Mouse (Mus musculus) myocyte (in vitro differentiated cells): ENCODE measurements around the gene Xpa. TPM values are rescaled to one million over a fixed set of nuclear protein-coding genes. Genes with fewer than 3 reads are reported as not detected.
A peak's percentile ranks its signal among the peaks of the same experiment; 100 is the strongest.

Experiments used
- H3K27me3 ChIP-seq: one replicate; pipeline ENCODE4 v1.6.1; 2011; ENCODE audit not compliant: control insufficient read depth, insufficient read depth, insufficient read length
- H3K36me3 ChIP-seq: one replicate; pipeline ENCODE4 v1.6.1; 2011; ENCODE audit not compliant: control insufficient read depth, insufficient read depth
- H3K4me2 ChIP-seq: one replicate; pipeline ENCODE4 v1.6.1; 2011; ENCODE audit warnings: low read depth, control low read depth
- H3K4me3 ChIP-seq: one replicate; pipeline ENCODE4 v1.5.1; 2011; ENCODE audit warnings: mild to moderate bottlenecking, control low read depth, moderate library complexity
- H3K79me2 ChIP-seq: one replicate; pipeline ENCODE4 v1.6.1; 2011; ENCODE audit not compliant: control insufficient read depth, insufficient read depth
- H3ac ChIP-seq: one replicate; pipeline ENCODE4 v1.6.1; 2011; ENCODE audit not compliant: control insufficient read depth, insufficient read length
- CEBPB ChIP-seq: IDR thresholded peaks from 2 replicates; pipeline ENCODE4 v1.6.1; 2011; ENCODE audit warnings: mild to moderate bottlenecking, moderate library complexity; ENCODE audit not compliant: poor library complexity, insufficient read depth, severe bottlenecking
- E2F4 ChIP-seq: IDR thresholded peaks from one replicate; pipeline ENCODE4 v1.6.1; 2011; ENCODE audit warnings: mild to moderate bottlenecking, control low read depth, moderate library complexity; ENCODE audit not compliant: insufficient read depth
- MAX ChIP-seq: IDR thresholded peaks from one replicate; pipeline ENCODE4 v1.6.1; 2011; ENCODE audit warnings: low read depth, mild to moderate bottlenecking, control low read depth
- MYOD1 ChIP-seq, 3 experiments: IDR thresholded peaks; one replicate each; pipeline ENCODE4 v1.6.1; 2011; ENCODE audit warnings: control low read depth in 2 of 3, low read depth in 2 of 3, mild to moderate bottlenecking in 2 of 3, moderate library complexity in 1 of 3; ENCODE audit not compliant: insufficient read length in 2 of 3, control insufficient read depth in 1 of 3
- MYOG ChIP-seq, 3 experiments: IDR thresholded peaks; one replicate each; pipeline ENCODE4 v1.6.1; 2011; ENCODE audit warnings: control low read depth in 2 of 3, low read depth in 2 of 3, mild to moderate bottlenecking in 2 of 3; ENCODE audit not compliant: insufficient read length in 2 of 3, control insufficient read depth in 1 of 3, insufficient read depth in 1 of 3
- POLR2A ChIP-seq: IDR thresholded peaks from one replicate; pipeline ENCODE4 v1.6.1; 2011; ENCODE audit warnings: low read depth, mild to moderate bottlenecking, control low read depth, moderate library complexity; ENCODE audit not compliant: insufficient read length
- POLR2AphosphoS2 ChIP-seq: IDR thresholded peaks from one replicate; pipeline ENCODE4 v1.6.1; 2011; ENCODE audit warnings: low read depth, control low read depth; ENCODE audit not compliant: insufficient read length
- REST ChIP-seq: IDR thresholded peaks from one replicate; pipeline ENCODE4 v1.6.1; 2011; ENCODE audit warnings: mild to moderate bottlenecking, control low read depth, moderate library complexity; ENCODE audit not compliant: insufficient read depth, insufficient read length
- SRF ChIP-seq: IDR thresholded peaks from one replicate; pipeline ENCODE4 v1.6.1; 2011; ENCODE audit warnings: low read depth; ENCODE audit not compliant: control insufficient read depth, insufficient read length
- TCF12 ChIP-seq: IDR thresholded peaks from one replicate; pipeline ENCODE4 v1.6.1; 2011; ENCODE audit warnings: mild to moderate bottlenecking, control low read depth; ENCODE audit not compliant: poor library complexity, insufficient read depth, severe bottlenecking
- TCF3 ChIP-seq: IDR thresholded peaks from one replicate; pipeline ENCODE4 v1.6.1; 2011; ENCODE audit warnings: low read depth, control low read depth; ENCODE audit not compliant: insufficient read length
- USF1 ChIP-seq: IDR thresholded peaks from one replicate; pipeline ENCODE4 v1.6.1; 2011; ENCODE audit warnings: low read depth, mild to moderate bottlenecking, control low read depth, moderate library complexity
- polyA plus RNA-seq: library from polyadenylated mRNA; unstranded; fragments of >200 nt; fragmentation: generic; extraction: Trizol; gene quantifications from one replicate; pipeline ENCODE4 v1.2.1, GENCODE M21; 2012; ENCODE audit warnings: missing spikeins

Xpa gene
- polyA plus RNA-seq, 1 experiment = 19.7 TPM

GRCm38 (mm10) chr4:46116544-46117175 is 79.5 kb downstream of the Xpa start:
- H3K79me2 ChIP-seq = no peaks in the 10 kb centered on the region
- H3ac ChIP-seq = no peak overlapping the region
- no peak overlapping the region for H3K4me2 ChIP-seq
- H3K27me3 ChIP-seq = no peaks in the 10 kb centered on the region
- H3K36me3 ChIP-seq = peaks cover 38% of the 10 kb centered on the region
- no peak overlapping the region for H3K4me3 ChIP-seq
- TF ChIP-seq TCF12 (no peak), SRF (no peak), MYOD1 (IDR thresholded peaks at IDR 0.05; ENCODE audit: control insufficient read depth in 1 of 3, insufficient read length in 2 of 3, low read depth in 2 of 3) (peak; percentile 32 to 84 (median 72)), TCF3 (peak; percentile 3), MYOG (IDR thresholded peaks at IDR 0.05; ENCODE audit: control insufficient read depth in 1 of 3, insufficient read depth in 1 of 3, insufficient read length in 2 of 3, low read depth in 2 of 3) (peak; percentile 46 to 92 (median 64)), POLR2A (no peak), E2F4 (no peak), CEBPB (no peak), USF1 (no peak), MAX (no peak), POLR2AphosphoS2 (no peak), REST (no peak)

- peaks cover 28% of the 10 kb centered on the region for H3K36me3 ChIP-seq
- no peaks in the 10 kb centered on the region for H3K27me3 ChIP-seq
- no peak for TF ChIP-seq SRF
- no peak for TF ChIP-seq TCF3
- no peak for TF ChIP-seq E2F4
- no peak for TF ChIP-seq MAX
- TF ChIP-seq TCF12 = no peak
- TF ChIP-seq USF1 = no peak
- no peak for TF ChIP-seq MYOG (IDR thresholded peaks at IDR 0.05; ENCODE audit: control insufficient read depth in 1 of 3, insufficient read depth in 1 of 3, insufficient read length in 2 of 3, low read depth in 2 of 3)
- no peak for TF ChIP-seq MYOD1 (IDR thresholded peaks at IDR 0.05; ENCODE audit: control insufficient read depth in 1 of 3, insufficient read length in 2 of 3, low read depth in 2 of 3)
- TF ChIP-seq POLR2AphosphoS2 = no peak
- TF ChIP-seq REST = no peak
- no peak for TF ChIP-seq POLR2A
- TF ChIP-seq CEBPB = no peak
- no peak overlapping the region for H3K4me3 ChIP-seq
- H3ac ChIP-seq = no peak overlapping the region
- H3K4me2 ChIP-seq = no peak overlapping the region
- no peaks in the 10 kb centered on the region for H3K79me2 ChIP-seq
These were observed 80.8 kb downstream of the Xpa start for GRCm38 (mm10) chr4:46115308-46115707.

GRCm38 (mm10) chr4:46111361-46111760 is 84.8 kb downstream of the Xpa start:
- Histone ChIP-seq H3K4me2 (no peak overlapping the region), H3K36me3 (peaks cover 19% of the 10 kb centered on the region), H3K27me3 (no peaks in the 10 kb centered on the region), H3K4me3 (no peak overlapping the region), H3K79me2 (no peaks in the 10 kb centered on the region), H3ac (no peak overlapping the region)
- no peak for TF ChIP-seq POLR2A
- TF ChIP-seq MYOG (IDR thresholded peaks at IDR 0.05; ENCODE audit: control insufficient read depth in 1 of 3, insufficient read depth in 1 of 3, insufficient read length in 2 of 3, low read depth in 2 of 3) = peak in 1 of 3 experiments; percentile 20
- TF ChIP-seq TCF12 = no peak
- no peak for TF ChIP-seq CEBPB

DNA sequence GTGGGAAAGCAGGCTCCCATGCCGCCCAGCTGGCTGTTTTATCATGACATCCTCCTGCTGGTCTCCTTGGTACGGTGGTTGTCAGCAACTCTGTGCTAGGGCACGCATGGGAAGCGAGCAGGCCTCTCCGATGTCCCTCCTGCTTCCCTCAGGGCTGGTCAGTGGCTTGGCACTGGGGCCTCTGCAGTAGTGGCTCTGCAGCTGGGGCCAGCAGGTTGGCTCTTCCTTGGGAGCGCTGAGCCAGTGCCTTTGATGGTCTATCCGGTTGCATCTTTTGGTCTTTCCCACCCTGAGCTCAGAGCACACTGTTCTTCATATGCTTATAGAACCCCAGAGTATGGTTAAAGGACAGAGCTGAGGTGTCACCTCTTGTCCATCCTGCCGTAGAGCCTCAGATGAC is 86.0 kb downstream of the Xpa start:
- H3K4me3 ChIP-seq = no peak overlapping the region
- no peaks in the 10 kb centered on the region for H3K79me2 ChIP-seq
- no peak overlapping the region for H3ac ChIP-seq
- no peaks in the 10 kb centered on the region for H3K27me3 ChIP-seq
- H3K4me2 ChIP-seq = no peak overlapping the region
- peaks cover 14% of the 10 kb centered on the region for H3K36me3 ChIP-seq
- TF ChIP-seq REST (no peak), POLR2AphosphoS2 (no peak), USF1 (no peak)

Other genes with a start within 250 kb of the Xpa start
- gene Tdrd7, start 231.0 kb downstream of the Xpa start, polyA plus RNA-seq = 12.0 TPM
- gene Tmod1, start 157.4 kb downstream of the Xpa start, polyA plus RNA-seq = 36.6 TPM
- gene Ncbp1, start 57.7 kb downstream of the Xpa start, polyA plus RNA-seq = 62.0 TPM
- gene Tstd2, start 57.6 kb downstream of the Xpa start, polyA plus RNA-seq = 14.9 TPM
- gene Foxe1, start 147.3 kb upstream of the Xpa start, polyA plus RNA-seq = not detected
- gene Trmo, start 193.1 kb upstream of the Xpa start, polyA plus RNA-seq = 3.1 TPM
- not detected for gene Hemgn, start 217.2 kb upstream of the Xpa start, polyA plus RNA-seq